ENCODE assay signal across 27 mouse cellular contexts in the genomic region with DNA sequence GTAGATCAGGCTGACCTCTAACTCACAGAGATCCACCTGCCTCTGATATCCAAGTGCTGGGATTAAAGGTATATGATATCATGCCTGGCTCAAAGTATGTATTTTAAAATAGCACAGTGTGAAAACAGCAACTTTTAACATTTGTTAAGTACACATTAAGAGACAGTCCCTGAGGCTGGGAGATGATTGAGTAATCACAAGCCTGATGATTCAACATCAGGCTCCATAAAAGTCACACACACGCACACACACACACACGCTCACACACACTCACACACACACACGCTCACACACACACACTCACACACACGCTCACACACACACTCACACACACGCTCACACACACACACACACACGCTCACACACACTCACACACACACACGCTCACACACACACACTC.
"Had no signal": no experiment of that assay in that cellular context is flagged by ENCODE, and none has a peak within 500 bp of the region (broad histone marks: within the 10 kb centered on the region; RNA-seq: fewer than 3 reads in every experiment).

No protein-coding gene starts in this region.

- DNase-seq: heart, postnatal 10 days; heart, postnatal 14 days; heart, postnatal 36 days; heart, postnatal 4 days; kidney, adult 11 months; kidney, adult 18-20 months; kidney, adult 2 months; kidney, adult 8-10 months; kidney, adult 9 months; kidney, postnatal 10 days; kidney, postnatal 14 days; kidney, postnatal 25 days; kidney, postnatal 36 days; kidney, postnatal 4 days; layer of hippocampus, adult 9-11 months; layer of hippocampus, postnatal 36 days had no signal

- H3K36me3 ChIP-seq: heart, embryonic 12.5 days; heart, embryonic 13.5 days; heart, embryonic 15.5 days; hindbrain, embryonic 10.5 days; hindbrain, embryonic 12.5 days; hindbrain, embryonic 13.5 days; hindbrain, embryonic 15.5 days; intestine, embryonic 15.5 days; kidney, embryonic 15.5 days had no signal

- H3K4me3 ChIP-seq: heart, embryonic 12.5 days; heart, embryonic 13.5 days; heart, embryonic 15.5 days; hindbrain, embryonic 10.5 days; hindbrain, embryonic 12.5 days; hindbrain, embryonic 13.5 days; hindbrain, embryonic 15.5 days; intestine, embryonic 15.5 days; kidney, embryonic 15.5 days; layer of hippocampus, adult 2 months; left cerebral cortex, adult 2 months had no signal

- H3K27me3 ChIP-seq: heart, embryonic 12.5 days; heart, embryonic 13.5 days; heart, embryonic 15.5 days; hindbrain, embryonic 12.5 days; hindbrain, embryonic 13.5 days; hindbrain, embryonic 15.5 days; intestine, embryonic 15.5 days; kidney, embryonic 15.5 days had no signal
